Mouse (Mus musculus) G1E (cell line): ENCODE measurements around the gene 1700030J22Rik. TPM values are rescaled to one million over a fixed set of nuclear protein-coding genes. Genes with fewer than 3 reads are reported as not detected.

Experiments
- ATAC-seq: 2 replicates; pipeline ENCODE4 v1.8.0; 2016; ENCODE audit warnings: mild to moderate bottlenecking; ENCODE audit not compliant: insufficient number of reproducible peaks, poor library complexity, low FRiP score, severe bottlenecking; ENCODE audit errors: extremely low read depth
- DNase-seq: peaks from one replicate; pipeline ENCODE4 v3.0.0; 2012; ENCODE audit warnings: low spot score
- H3K27me3 ChIP-seq: 2 replicates; pipeline ENCODE4 v1.6.1; 2012; ENCODE audit warnings: mild to moderate bottlenecking, low read length, inconsistent platforms; ENCODE audit not compliant: insufficient read depth
- H3K36me3 ChIP-seq: replicated peaks from 2 replicates; pipeline ENCODE3; 2012; ENCODE audit warnings: mild to moderate bottlenecking, inconsistent platforms
- H3K4me1 ChIP-seq: 2 replicates; pipeline ENCODE4 v1.6.1; 2012; ENCODE audit warnings: low read depth, low read length, inconsistent platforms, mixed read lengths; ENCODE audit not compliant: insufficient read depth
- H3K4me3 ChIP-seq: 2 replicates; pipeline ENCODE4 v1.5.1; 2012; ENCODE audit warnings: low read depth, mild to moderate bottlenecking, inconsistent platforms, low read length, moderate library complexity, mixed read lengths
- H3K9me3 ChIP-seq: replicated peaks from 2 replicates; pipeline ENCODE4 v1.6.1; 2012; ENCODE audit warnings: inconsistent platforms
- CTCF ChIP-seq: IDR thresholded peaks from 2 replicates; pipeline ENCODE4 v1.5.1; 2012; ENCODE audit warnings: low read depth, low read length, inconsistent platforms, mixed read lengths
- GATA1 ChIP-seq: IDR thresholded peaks from 2 replicates; pipeline ENCODE4 v1.6.1; 2012; ENCODE audit warnings: borderline replicate concordance, low read length, inconsistent platforms, mixed read lengths
- GATA2 ChIP-seq: IDR thresholded peaks from 2 replicates; pipeline ENCODE4 v1.6.1; 2012; ENCODE audit warnings: low read depth, low read length, inconsistent platforms, borderline replicate concordance
- POLR2AphosphoS5 ChIP-seq: IDR thresholded peaks from 2 replicates; pipeline ENCODE4 v1.6.1; 2012; ENCODE audit warnings: low read depth, low read length, inconsistent platforms; ENCODE audit not compliant: insufficient replicate concordance
- TAL1 ChIP-seq: conservative IDR thresholded peaks from 2 replicates; pipeline ENCODE4 v1.6.1; 2012; ENCODE audit warnings: low read depth, low read length, inconsistent platforms, mixed read lengths
- polyA plus RNA-seq: library from polyadenylated mRNA; stranded (reverse); fragments of >175 nt; gene quantifications from 2 replicates; pipeline ENCODE4 v1.2.3, GENCODE M21; 2012
- total RNA-seq, 2 experiments: library from RNA; stranded (forward) in 1 of 2; stranded (reverse) in 1 of 2; fragments of 200-1000 nt in 1 of 2; fragments of >200 nt in 1 of 2; fragmentation: Nextera tagmentation in 1 of 2; gene quantifications; 2 replicates each; pipeline ENCODE4 v1.2.3; 2014 to 2017

Gene 1700030J22Rik
- total and polyA plus RNA-seq, 3 experiments: 0.44 to 1.6 (median 1.1) TPM

DNA sequence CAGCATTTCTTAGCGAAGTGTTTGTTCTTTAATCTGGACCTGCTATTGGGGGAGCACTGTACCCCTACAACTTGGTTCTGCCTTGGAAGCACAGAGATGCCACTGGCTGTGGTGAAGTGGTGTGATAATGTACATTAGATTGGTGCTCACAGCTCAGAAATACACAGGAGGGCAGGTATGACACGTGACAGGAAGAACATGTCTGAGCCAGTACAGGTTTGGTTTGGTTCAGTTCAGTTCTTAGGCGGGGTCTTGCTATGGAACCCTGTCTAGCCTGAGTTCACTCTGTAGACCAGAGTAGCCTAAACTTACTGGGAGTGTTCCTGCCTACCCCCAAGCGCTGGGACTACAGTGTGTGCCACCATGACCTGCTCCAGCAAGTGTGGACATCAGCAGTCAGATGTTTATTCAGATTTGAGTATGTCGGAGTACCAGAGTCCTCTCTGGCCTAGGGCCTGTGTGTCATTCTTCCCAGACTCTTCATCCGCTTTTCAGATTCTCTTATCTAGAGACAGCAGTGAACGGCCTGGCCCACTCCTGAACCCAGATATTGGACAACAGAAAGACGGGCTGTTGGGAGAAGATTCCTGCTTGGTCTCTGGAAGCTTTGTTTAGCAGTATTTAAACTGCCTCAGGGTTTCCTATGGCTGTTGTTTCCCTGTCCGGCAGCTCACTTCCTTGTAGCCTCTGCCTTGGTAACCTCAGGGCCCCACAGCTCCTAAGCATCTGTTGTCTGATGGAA, 33.4 kb downstream of the 1700030J22Rik start:
- peak overlapping the region; percentile 100; the same call in 1 of the 2 replicates for H3K4me3 ChIP-seq
- H3K9me3 ChIP-seq: no peaks in the 10 kb centered on the region
- peaks cover 58% of the 10 kb centered on the region for H3K4me1 ChIP-seq
- no peak for DNase-seq
- peaks cover 65% of the 10 kb centered on the region for H3K36me3 ChIP-seq
- TF ChIP-seq TAL1: peak; percentile 65
- no peak for TF ChIP-seq GATA2
- no peaks in the 10 kb centered on the region for H3K27me3 ChIP-seq
- peak; percentile 43 for ATAC-seq

DNA sequence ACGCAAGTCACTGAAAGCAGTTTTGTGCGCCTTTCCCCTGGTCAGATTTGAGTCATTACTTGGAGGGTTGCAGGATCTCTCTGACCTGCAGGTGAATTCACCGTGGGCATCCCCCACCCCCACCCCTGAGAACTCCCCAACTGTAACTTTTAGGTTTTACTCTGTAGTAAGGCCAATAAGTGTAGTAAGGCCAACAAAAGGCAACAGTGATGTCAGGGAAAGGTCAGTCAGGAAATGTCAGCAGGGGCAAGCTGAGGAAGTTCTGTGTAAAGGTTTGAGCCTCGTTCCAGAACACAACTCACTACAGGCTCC, 34.4 kb downstream of the 1700030J22Rik start:
- peak overlapping the region; percentile 100 for H3K4me3 ChIP-seq
- H3K4me1 ChIP-seq: peaks cover 52% of the 10 kb centered on the region
- ATAC-seq: no peak
- peaks cover 66% of the 10 kb centered on the region for H3K36me3 ChIP-seq
- no peaks in the 10 kb centered on the region for H3K27me3 ChIP-seq
- no peak for TF ChIP-seq GATA1
- TF ChIP-seq TAL1: no peak
- no peak for TF ChIP-seq CTCF
- no peak for TF ChIP-seq GATA2
- no peak for TF ChIP-seq POLR2AphosphoS5
- DNase-seq: no peak
- no peaks in the 10 kb centered on the region for H3K9me3 ChIP-seq

DNA sequence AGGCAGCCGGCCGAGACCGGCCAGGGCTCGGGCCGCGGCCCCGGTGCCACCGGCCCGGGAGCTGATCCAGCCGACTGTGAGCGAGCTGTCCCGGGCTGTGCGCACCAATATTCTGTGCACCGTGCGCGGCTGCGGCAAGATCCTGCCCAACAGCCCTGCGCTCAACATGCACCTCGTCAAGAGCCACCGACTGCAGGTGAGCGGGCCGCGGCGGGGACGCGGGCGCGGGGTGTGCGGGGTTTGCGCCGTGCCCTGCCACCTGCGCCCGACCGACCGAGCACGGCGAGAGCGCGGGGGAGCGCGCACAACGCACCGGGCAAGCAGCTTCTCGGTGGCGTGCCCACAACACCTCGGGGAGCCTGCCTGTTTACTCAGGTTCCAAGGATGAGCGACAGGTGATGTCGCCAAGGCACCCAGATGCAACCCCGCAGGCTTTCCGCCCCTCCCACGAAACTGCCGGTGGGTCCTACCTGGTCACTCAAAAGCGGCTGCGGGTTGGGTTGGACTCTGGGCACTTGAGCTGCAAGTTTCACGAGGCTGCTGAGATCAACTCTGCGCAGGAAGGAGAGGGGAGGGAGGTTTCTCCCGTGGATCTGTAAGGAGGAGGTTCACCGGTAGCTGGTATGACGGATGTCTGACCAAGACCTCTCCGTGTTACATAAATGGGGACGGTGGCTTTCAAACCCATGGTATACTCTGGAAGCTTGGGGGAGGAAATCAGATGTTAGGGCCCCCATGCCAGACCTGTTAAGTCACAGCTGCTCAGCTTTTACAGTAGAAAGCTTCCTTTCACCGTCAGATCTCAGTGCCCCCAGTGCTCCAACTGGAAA, 35.0 kb downstream of the 1700030J22Rik start:
- Histone ChIP-seq H3K4me1 (peaks cover 51% of the 10 kb centered on the region), H3K36me3 (peaks cover 67% of the 10 kb centered on the region), H3K9me3 (no peaks in the 10 kb centered on the region), H3K4me3 (peak overlapping the region; percentile 100), H3K27me3 (no peaks in the 10 kb centered on the region)
- TF ChIP-seq CTCF (no peak), POLR2AphosphoS5 (no peak), GATA2 (no peak), GATA1 (no peak)
- DNase-seq (peak; percentile 39), ATAC-seq (no peak)

DNA sequence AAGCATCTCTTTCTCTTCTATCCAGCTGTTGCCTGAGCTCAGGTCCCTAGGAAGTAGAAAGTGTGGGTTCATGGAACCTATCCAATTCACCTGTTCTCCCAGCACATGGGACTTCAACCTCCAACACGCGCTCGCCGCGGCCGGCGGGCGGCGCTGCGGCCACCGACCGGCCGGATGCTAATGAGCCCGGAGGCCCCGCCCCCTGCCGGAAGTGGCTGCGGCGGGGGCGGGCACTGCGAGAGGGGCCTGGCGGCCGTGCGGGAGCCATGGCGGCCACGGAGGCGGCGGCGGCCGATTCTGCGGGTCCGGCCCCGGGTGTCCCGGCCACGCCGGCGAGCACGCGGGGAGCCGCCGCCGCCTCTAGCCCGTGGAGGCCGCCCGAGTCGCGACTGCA, 35.6 kb downstream of the 1700030J22Rik start, which contains the start of gene Atmin:
Gene Atmin (plus strand): TSS at position 233 of the 394 bp plus-strand sequence.
- DNase-seq (peak; percentile 89), ATAC-seq (peak; percentile 18)
- Histone ChIP-seq H3K4me3 (peak within 1 kb of the TSS; percentile 100), H3K4me1 (peaks cover 49% of the 10 kb centered on the region), H3K36me3 (peaks cover 71% of the 10 kb centered on the region), H3K9me3 (no peaks in the 10 kb centered on the region), H3K27me3 (no peaks in the 10 kb centered on the region)
- TF ChIP-seq TAL1 (no peak), GATA1 (no peak), CTCF (peak; percentile 36; the same call in 1 of the 2 replicates), POLR2AphosphoS5 (no peak), GATA2 (no peak)

DNA sequence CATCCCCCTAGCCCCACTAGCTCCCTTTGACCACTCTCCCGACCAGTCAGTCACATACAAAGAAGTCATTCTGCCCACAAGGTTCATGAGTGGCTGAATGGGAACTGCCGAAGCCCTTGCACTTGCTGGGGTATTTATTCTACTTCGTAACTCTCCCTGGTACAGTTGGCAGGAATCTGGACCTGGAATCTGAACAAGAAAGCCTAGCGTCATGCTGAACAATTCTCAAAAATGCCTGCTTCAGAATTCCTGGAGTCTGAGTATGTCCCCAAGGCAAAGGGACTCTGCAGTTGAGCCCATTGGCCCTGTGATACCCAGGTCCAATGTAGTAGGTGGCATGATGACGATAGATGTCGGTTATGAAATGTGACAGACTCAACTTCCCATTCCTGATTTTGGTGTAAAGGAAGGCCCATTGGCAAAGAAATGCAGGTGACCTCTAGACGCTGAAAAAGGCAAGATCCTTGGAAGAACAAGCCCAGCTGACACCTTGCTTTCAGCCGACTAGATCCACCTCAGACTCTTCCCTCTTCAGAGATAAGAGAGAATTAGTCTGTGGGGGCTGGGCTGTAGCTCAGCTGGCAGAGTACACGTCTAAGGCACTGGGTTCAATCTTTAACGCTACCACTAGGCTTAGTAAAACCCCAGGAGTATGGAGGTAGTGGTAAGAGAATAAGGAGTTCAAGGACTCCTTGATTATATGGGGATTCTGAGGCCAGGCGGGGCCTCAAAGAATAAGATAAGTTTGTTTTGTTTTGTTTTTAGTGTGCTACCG, 36.3 kb downstream of the 1700030J22Rik start:
- Histone ChIP-seq H3K27me3 (no peaks in the 10 kb centered on the region), H3K4me1 (peaks cover 43% of the 10 kb centered on the region), H3K9me3 (no peaks in the 10 kb centered on the region), H3K4me3 (no peak overlapping the region), H3K36me3 (peaks cover 73% of the 10 kb centered on the region)
- no peak for DNase-seq
- ATAC-seq: no peak
- TF ChIP-seq CTCF (no peak), TAL1 (no peak), GATA1 (no peak), GATA2 (no peak), POLR2AphosphoS5 (no peak)

DNA sequence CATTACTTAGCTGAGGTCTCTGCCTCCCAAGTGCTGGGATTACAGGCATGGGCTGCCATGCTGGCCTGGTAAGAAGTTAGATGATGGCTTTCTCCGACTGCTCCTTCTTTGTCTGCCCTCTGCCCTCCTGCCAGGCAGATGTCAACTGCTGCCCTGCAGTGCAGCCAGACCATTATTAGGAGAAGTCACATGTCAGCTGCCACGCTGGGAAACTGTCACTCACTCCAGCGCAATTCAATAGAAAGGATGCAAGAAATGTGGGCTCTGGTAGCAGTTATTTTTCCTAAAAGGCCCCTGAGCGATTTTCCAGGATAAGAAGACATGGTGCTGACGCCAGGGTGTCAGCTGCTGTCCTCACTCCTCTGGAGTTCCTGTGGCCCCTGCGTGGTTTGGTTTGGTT, 43.3 kb downstream of the 1700030J22Rik start:
- Histone ChIP-seq H3K4me3 (no peak overlapping the region), H3K9me3 (no peaks in the 10 kb centered on the region), H3K27me3 (no peaks in the 10 kb centered on the region), H3K36me3 (peaks cover 99% of the 10 kb centered on the region), H3K4me1 (no peaks in the 10 kb centered on the region)
- DNase-seq (no peak), ATAC-seq (no peak)
- TF ChIP-seq POLR2AphosphoS5 (no peak), GATA2 (no peak)
